Mouse (Mus musculus) right cerebral cortex, postnatal 36 days (tissue): Measurements from ENCODE around the gene Frmd8.

Experiments used
- DNase-seq, 2 experiments: peaks; one replicate each; pipeline ENCODE4 v3.0.0; 2022; ENCODE audit warnings: low spot score in 2 of 2, mixed read lengths in 1 of 2

Gene Frmd8

DNA sequence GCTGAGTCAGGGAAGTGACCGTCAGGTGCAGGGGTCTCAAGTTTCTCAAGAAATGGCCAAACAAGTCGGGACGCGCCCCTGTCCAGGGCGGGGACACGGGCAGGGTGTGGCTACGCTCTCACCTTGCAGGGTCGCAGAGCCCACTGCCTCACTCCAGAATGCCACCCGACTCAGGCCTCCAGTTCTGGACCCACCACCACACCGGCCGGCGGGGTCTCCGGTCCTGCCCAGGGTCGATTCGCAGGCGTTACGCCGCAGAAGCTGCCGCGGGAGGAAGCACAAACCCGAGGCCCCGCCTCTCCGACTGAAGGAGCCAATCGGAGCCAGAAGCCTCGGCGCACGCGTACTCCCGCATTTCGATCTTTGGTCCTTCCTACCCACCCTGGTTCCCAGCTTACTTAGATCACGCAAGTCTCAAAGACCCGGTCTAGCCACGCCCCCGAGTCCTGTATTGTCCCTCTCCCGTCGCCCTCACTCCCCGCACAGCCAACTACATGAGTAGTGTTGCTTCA lies at the start of gene Frmd8:
Gene Frmd8 (minus strand): TSS at position 306 of the 512 bp plus-strand sequence.
- DNase-seq, result peak; percentile 88

DNA sequence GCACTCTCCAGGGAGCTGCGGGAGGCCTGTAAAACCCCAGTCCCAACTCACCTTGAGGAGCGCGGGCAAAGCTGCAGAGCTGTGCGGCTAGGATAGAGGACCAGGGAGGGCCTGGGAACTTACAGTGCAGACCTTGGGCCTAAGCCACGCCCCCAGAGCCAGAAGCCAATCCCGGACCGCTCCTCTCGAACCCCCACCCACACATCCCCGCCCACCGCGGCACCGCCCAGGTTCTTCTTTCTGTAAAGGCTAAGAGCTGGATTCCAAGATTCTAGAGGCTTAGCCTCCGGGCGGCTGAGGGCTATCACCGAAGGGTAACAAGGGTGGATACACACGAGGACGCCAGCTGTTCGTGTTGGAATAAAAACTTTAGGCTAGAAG lies 49.6 kb upstream of the Frmd8 start, which contains the start of gene Cdc42ep2:
Gene Cdc42ep2 (minus strand): TSS at position 104 of the 381 bp plus-strand sequence.
- peak; percentile 88 to 90 for DNase-seq

DNA sequence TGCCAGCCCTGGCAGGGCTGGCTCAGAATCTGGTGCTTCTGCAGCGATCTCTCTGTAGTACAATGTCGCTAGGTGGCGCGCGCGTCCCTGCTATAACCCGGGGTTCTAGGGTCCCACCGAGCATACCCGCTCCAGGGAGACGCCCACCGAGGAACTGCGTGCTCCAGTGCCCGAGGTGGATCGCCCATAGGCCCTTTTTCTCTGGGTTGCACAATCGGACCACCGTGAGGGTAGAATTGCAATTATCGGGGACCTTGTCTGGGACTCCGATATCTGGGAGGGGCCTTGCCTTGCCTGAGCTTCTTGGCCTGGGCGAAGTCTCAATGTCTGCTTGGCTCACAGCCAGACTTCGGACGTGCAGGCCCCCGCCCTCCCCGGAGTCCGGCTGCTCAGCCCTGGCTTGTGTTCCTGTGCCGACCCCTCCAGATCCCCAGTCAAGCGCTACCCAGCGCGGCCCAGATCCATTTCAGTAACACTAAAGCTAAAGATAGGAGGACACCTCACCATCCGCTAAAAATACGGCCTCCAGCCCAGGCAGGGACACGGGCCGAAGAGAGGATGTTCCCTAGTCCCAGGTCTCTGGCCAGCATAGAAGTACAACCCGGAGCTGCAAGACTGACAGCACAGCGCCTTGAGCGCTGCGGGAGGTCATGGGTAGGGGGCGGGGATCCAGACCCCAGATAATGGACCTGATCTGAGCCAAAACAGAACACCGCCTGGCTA lies 49.1 kb upstream of the Frmd8 start:
- peak; percentile 79 to 80 for DNase-seq

DNA sequence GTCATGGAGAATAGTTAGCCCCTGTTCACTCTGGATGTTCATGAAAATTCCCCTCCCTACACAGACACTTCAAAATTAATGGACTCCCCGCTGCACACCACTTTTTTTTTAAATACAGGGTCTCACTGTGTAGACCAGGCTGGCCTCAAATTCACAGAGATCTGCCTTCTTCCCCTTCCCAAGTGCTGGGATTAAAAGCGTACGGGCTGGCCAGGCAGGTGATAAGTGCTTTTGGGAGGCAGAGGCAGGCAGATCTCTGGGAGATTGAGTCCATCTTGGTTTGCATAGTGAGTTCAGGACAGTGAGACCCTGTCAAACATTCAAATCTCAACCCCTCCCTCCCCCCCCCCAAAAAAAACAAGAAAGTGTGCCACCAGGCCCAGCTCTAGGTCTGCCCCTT lies 47.9 kb upstream of the Frmd8 start:
- DNase-seq, result no peak

DNA sequence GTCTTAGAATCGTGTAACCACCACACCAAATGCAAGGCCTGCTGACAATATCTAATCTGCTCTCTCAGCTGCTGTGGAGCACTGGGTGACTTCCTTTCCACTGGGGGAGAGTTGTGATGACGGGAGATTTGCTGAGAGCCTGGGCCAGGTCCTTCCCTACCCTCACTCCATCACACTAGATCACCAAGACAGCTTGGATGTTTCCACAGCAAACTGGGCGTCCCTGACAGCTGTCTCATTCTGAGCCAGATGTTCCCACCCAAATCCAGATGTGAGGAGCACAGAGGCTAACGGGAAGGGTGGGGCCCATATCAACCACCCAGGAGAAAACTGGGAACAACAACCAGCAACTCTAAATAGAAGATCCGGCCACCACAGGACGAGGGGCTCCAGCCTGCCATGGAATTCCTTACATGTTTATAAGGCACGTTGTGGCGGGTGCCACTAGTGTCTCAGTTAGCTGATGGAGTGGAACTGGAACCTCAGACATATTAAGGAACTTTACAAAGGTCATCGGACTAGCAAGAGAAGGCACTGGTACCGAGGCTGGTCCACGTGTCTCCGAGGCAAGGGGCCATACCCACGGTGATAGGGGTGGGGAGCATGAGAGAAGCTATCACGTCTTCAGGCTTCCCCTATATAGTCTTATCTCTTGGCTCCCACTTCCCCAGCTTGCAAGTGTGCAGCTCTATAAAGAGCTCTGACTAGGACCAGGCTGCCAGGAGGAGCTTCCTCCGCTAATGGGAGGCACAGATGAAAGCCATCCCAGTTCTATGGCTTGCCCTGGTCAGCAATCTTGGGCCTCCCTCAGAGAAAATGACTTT lies 47.3 kb upstream of the Frmd8 start:
- DNase-seq, result no peak

DNA sequence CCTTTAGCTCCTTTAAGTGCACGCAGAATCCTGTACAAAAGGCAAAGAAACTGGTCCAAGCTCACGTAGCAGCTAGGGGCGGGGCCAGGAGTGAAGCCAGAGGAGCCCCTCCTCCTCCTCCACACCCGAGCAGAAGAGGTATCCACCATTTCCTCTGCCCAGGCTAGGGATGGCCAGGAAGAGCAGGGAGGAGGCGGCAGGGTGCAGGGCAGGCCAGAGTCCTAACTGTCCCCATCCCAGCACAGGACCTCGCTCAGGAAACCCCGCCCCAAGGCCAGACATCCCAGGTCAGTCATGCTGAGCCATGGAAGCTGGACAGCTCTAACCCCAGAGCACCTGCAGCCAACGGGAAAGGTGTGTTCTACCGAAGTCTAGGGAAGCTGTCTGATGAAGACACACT lies 46.6 kb upstream of the Frmd8 start:
- DNase-seq, result no peak

DNA sequence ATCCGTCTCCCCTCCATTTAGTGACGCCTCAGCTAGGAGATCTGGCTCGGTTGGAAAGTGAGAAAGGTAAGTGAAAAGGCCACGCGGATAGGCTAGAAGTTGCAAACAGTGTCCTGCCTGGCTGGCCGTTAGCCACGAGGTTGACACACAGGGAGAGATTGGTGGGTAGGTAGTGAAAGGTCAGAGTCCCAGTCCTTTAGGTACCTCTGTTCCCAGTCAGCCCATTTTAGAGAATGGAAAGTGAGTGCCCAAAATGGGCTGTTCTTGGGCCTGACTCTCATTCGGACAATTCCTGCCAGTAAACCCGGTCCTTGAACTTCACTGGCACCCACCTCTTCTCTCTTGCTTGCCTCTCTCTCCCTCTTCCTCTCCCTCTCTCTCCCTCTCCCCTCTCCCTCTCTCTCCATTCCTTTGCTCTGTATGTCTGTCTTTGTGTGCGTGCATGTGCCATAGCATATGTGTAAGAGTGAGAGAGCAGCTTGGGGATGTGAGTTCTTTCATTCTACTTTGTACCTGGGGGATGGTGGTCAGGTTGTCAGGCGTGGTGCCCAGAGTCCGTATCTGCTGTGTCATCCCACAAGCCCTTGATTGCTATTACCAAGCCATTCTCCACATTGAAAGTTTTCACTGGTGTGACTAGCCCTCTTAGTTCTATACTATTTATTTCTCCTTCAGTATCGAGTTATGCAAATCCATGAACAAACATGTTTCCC lies 38.1 kb upstream of the Frmd8 start, which contains the start of gene Dpf2:
Gene Dpf2 (minus strand): TSS at position 4 of the 713 bp plus-strand sequence.
- DNase-seq, result no peak

DNA sequence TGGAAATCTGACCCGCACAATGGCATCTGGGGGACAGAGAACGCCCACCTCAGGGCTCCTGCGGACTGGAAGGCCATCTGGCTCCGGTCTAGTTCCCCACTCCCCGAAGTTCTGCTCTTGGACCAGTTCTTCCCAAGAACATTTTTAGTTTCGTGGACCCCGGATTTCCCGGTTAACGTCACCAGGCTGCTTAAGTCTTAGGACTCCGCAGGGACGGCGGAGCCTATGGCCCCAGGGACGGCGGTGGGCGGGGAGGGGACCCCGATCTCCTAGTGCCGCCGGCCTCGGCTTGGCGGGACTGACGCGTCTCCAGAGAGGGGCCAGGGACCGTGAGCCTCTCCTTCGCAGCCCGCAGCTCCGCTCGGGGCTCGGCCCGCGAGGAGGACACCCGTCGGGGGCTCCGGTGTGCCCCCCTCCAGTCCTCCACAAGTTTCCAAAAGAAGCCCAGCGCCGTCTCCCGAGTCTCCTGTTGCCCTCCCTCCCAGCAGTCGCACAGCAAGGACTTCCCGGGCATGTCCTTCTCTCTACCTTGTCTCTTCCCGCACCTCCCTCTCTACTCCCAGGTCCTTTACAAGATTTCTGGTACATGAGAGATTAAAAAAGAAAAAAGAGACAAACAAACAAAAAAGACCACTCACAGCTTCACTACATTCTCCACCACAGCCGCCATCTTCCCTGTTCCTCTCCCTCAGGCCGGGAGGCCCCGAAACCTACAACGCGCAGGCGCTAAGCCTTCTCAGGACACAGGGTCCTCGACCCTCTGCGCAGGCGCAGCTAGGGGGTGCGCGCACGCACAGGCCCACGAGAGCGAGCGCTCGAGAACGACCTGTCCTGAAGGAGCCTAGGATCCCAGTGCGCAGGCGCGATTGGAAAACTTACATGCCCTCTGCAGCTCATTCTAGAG lies 37.3 kb upstream of the Frmd8 start:
- peak; percentile 97 to 99 for DNase-seq

DNA sequence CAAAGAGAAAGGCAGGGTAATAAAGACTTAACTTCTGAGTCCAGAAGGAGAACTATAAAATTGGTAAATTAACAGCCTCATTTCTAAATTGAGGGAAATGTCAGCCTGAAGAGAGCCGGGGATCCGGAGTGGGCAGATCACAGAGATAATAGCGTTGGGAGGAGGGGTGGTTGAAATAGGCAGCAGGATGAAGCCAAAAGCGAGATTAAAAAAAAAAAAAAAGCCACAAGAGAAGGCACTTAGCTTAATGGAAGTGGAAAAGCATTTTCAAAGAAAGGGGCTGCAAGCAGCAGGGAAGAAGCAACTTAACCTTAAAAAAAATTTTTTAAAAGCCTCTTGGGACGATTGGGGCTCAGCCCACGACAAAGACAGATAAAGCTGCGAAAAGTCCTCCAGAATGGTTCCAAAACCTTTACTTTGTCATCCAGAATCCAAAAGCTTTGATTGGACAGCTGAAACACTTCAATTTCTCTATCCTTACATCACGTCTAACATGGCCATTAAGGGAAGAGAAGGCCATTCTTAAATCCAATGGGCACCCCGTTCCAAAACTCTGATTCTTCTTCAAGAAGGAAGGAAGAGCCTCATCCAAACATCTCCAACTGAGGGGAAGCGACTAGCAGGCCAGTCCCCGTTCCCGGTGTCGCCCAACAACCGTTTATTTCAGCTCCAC lies 36.5 kb upstream of the Frmd8 start:
- DNase-seq, result no peak

DNA sequence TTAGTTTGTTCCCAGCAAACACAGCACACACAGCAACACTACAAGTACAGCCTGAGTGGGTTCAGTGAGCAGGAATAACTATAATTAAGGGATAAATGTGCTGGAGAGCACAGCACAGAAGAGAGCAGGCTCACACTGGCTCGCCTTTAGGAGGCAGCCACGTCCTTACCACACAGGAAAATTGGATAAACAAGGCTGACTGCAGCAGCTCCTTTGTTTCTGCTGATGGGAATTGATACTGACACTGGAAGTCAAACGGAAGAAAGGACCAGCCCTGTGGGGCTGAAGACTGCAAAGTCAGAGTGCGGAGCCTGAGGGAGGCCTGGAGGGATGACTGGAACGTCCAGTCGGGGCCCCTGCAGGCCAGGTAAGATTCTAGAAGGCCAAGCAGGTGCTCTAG lies 35.1 kb upstream of the Frmd8 start:
- DNase-seq, result no peak

DNA sequence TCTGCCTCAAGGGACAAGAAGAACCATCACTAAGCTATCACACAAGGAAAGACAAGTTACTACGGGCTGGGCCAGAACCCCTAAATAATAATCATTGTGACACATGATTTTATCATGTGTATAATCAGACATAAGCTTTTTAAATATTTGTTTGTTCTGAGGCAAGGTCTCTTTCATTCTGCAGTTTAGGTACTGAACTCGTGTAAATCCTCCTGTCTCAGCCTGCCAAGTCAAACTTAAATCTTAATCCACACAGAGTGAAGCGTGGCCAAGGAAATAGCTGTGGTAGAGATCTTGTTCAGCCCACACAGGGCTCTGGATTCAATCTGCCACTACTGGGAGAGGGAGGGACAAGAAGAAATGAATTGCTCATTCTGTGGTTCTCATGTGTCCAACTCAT lies 32.2 kb upstream of the Frmd8 start:
- DNase-seq, result no peak

DNA sequence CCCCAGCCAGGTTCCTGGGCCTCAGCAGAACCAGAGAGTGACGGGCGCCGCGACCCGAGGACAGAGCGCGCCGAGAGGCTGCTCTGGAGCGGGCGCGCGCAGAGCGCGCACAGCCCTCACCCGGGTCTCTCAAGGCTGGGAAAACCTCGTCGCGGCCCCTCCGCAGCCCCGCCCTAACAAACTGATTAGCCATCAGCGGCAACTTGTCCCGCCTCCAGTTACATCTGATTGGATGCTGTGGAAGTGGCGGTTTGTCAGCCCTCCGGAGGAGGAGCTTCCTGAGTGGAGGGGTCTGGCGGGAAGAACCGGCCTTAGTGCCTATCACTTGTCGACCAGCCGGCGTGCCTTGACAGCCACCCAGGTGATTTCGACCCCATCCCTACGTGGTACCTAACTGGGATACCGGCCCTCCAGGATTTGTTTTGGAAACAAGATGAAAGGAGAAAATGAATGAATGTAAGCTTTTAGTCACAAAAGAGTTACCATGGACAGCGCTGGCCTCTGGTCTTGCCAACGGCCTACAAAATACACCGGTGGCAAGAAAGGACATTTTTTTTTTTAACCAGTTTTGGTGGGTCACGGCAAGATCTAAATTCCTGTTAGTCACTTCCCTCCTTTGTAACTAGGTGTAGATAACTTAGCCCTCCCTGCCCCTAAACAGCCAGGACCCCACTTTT lies 19.1 kb upstream of the Frmd8 start, which contains the start of gene Tigd3:
Gene Tigd3 (minus strand): TSS at position 148 of the 677 bp plus-strand sequence.
- peak; percentile 92 to 93 for DNase-seq

DNA sequence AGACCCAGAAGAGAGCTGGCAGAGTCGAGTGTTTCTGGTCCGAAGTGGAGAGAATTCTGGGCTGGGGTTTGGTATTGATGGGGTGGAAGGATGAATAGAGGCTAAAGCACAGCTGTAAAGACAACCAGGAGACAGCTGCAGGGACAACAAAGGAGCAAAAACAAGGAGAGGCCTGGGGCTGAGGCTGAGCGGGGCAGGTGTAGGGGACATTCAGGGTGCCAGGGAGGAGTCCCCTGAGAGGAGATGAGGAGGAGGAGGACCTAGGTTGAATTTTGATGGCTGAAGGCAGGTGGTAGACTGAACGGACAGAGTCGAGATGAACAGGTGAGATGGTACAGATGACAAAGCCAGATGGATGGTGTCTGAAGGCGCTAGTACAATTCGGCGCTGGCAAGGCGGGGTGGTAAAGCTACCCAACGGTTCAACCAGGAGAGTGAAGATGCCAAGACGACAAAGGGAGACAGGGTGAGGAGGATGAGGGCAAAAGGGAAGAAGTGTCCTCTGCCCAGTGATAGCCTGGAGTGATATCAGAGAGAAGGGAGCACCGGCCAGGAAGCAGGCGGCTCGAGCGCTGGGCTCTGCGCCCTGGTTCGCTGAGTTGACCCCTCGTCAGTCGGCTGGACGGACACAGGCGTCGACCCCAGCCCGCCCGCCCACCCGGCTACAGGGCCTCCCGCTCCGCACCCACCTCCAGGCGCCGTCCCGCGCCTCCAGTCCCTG lies 18.4 kb upstream of the Frmd8 start:
- no peak for DNase-seq

DNA sequence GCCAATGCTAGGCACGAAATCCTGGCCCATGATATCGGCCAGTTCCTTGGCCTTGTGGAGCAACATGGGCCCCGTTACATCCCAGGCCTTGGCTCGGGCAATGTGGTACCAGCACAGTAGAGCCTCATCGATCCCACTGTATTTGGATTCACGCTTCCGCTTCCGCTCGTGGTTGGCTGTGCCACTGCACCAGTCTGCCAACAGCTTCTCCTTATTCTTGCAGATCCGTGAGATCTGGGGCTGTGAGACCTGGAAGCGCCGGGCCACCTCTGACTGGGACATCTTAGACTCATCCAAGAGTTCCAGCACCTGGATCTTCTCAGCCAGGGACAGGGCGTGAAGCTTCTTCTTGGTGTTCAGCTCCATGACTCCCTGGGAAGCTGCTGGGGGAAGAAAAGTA lies 17.7 kb upstream of the Frmd8 start:
- no peak for DNase-seq

DNA sequence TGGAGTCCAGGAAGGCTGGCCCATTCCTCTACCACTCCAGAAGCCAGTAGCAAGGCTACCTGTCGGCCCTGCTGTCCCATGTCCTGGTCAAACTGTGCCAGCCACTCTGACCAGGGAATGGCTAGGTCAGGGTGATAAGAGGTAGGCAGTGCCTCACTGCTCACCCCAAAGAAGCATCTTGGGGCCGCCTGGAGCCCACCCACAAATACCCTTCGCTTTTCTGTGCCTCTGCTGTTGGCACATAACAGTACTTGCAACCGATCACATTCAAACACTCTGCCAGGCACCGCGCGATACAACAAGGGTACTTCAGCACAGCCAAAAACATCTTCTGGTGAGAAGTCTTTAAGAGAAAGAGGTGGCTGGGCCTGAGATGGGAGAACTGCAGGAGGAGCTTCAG lies 17.2 kb upstream of the Frmd8 start:
- DNase-seq, result no peak

DNA sequence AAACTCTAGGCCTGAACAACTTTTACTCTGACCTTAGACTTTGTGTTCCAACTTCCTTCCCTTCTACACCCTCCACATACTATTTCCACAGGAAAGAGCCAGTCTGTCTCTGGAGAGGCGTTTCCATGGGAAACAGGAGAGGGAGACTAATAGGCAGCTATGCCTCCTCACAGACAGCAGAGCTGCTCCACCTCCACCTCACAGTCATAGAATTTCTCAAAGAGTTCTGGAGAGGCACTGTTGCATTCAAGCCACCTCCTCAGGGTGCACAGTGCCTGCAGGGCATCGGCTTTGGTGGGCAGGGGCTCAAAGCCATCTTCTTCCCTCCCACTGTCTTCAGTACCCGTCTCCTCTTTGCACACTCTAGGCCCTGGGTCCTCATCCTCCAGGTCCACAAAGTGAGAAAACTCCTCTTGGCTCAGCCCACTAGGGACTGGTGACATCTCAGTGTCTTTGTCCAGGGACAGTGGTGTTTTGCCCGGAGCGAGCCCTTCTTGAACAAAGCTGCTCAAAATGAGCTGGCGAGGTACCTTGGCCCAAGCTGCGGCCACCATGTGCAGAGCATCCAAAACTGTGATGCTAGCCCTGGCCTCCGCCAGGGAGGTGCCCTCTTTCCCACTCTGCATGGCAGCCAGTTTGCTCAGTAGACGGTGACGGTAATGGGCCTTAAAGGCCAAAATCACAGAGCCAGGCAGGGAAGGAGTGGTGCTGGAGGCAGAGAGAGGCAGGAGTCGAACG lies 16.6 kb upstream of the Frmd8 start:
- DNase-seq, result no peak

DNA sequence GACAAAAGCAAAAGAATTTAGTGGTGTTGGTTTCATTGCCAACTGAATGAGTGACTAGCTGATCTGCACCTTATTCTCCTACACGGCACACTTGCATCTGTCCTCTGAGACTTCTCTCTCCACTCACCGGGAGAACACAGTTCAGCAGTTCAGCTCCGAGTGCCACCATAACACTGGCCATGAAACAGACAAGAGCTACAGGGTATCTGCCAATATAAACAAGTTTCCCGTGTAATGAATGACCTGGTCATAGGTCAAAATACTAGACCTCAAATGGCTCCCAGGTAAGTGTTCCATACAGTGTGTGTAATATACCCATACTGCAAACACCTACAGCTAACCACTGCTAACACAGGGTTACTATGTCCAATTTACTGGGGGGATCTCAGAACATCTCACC lies 14.1 kb upstream of the Frmd8 start:
- no peak for DNase-seq

DNA sequence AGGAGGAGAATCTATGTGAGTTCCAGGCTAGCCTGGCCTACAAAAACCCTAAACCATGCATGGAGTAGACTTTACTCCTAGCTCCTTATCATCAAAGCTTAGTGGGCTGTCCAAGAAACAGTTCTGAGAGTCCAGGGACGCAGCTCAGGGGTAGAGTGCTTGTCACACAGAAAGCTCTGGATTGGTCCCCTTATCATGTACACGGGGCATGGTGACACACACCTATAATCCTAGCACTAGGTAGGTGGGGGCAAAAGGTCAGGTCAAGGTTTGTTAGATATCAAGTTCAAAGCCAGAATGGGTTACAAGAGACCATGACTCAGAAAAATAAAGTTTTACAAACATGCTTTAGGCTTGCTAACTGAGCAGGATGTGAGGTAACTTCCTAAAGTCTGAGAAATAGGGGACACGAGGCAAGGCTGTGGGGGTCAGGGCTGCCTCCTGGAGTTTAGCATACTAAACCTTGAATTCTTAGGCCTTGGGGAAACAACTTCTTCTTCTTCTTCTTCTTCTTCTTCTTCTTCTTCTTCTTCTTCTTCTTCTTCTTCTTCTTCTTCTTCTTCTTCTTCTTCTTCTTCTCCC lies 12.3 kb upstream of the Frmd8 start:
- no peak for DNase-seq
